Mouse (Mus musculus): ENCODE data around the gene Plekhh2.

Plekhh2 gene

DNA sequence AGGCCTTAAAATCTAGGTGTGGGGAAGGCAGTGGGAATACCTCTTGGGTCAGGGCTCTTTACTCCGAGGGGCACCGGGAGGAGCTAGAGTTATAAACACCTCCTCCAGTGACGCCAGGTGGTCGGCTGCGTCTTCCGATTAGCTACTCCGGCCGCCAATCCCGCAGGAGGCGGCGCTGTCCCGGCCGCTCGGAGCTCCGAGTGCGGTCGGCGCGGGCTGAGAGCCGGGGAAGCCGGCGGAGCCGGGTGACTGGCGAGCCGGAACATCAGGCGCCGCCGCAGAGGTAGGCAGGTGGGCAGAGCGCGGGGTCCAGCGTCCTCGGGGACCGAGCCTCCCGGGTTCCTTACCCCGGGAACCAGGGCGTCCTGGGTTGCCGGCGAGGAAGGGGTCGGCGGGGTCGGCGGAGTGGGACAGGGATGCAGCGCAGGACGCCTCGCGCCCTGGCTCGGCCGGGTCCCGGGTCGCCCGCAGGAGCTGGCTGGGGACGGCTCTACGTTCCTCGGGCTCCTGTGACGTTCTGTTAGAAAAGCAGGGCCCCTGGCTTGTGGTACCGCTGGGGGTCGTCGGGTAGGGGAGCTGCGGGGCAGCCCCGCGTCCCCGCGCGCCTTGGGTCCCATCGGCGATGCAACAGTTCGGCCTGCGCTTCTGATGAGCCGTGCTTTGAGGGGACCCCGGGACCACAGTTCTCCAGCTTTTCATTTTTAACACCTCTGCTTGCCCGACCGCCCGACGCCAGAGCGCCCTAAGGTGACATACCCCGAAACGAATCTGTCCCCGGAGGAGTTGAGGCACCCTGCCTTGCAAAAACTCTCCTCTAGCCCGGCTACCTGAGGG is at the start of gene Plekhh2:
Plekhh2 (plus strand) TSS at position 214 of the 834 bp plus-strand sequence.
- DNase-seq (ENCODE audit: low spot score) = no peak

DNA sequence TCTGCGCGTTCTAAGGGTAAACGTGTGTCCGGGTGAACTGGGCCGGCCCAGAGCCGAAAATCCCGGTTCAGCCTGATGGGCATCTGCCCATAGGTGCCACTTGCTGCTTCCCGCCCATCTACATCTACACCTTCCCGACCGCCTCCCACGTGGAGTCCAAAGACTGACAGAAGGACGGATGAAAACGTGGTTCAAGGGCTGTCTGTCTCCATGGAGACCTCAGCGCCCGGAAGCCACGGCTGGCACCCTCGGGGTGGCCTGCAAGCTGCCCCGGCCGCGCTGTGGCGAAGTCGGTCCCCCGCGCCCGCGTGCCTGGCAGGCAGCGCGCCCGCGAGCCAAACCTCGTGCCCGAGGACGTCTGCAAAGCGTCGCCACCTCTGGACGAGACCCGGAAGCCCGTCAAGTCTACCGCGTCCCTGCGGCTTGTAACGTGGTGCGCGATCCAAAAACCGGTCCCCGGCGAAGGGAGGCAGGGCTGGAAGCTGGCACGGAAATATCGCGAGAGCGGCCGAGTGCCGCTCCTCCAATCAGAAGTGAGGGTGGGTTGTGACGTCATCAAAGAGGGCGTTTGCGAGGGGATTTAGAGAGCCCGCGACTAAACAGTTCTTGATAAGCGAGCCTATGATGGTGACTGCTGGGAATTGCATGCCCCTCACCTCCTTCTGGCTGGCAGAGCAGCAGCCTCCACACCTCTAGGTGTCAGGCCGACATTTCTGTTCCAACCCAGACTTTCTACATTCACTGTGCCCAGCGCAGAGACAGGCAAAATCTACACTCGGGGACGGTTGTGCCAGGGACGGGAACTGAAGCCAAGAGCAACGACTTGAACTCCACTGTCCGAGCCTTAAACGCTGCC is 45.7 kb upstream of the Plekhh2 start, which contains the start of gene Thada:
Thada (minus strand) TSS at position 453 of the 856 bp plus-strand sequence.
- DNase-seq (ENCODE audit: low spot score) = peak; percentile 98

DNA sequence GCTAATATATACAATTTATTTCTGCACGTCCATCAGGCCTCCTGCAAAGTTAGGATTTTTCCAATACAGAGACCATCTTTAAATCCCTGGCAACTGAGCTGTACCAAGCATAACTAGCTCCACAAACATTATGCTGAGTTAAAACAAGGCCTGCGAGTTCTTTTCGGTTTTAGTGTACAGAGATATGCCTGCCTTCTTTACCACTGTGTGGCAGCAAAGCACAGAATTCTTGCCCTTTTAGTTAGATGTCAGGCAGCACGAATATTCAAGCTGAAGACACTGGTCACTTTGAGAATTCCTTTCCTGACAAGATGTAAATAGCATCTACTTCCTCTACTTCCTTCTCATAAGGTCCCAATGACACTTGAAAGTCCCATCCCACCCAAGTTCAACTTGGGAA is 37.4 kb upstream of the Plekhh2 start:
- no peak for DNase-seq (ENCODE audit: low spot score)

DNA sequence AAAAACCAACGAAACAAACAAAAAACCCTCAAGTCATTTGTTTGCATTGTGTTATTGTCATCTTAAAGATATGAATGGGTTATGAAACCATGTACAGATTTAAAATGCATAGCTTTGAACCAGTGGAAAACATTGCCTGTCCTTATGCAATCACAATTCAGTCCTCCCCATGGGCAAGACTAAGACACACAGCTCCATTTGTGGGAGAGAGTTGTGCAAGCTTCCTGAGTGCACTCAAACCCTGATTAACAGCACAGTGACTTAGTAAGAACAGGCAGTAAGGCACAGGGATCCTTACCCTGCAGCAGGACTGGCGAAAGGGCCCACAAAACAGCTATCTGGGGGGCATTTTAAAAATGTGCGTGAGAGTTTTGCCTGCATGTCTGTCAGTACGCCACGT is 34.5 kb upstream of the Plekhh2 start:
- DNase-seq (ENCODE audit: low spot score) = no peak

DNA sequence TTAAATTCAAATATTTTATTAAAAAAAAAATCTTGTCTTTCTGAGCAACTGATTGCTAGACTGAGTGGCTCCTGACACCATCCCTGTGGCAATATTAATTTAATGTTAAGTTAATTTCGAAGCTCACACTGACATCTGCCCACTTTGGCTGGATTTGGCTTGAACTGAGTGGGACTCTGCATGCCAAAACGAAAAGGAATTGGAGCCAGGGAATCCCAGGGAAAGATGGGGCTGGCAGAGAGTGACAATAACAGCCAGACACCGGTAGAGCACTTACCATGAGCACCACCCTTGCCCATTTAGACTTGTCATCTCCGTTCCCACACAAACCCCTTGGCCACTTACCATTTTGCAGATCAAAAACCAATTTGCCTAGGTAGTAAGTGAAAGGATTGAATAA is 33.4 kb upstream of the Plekhh2 start:
- DNase-seq (ENCODE audit: low spot score) = no peak

DNA sequence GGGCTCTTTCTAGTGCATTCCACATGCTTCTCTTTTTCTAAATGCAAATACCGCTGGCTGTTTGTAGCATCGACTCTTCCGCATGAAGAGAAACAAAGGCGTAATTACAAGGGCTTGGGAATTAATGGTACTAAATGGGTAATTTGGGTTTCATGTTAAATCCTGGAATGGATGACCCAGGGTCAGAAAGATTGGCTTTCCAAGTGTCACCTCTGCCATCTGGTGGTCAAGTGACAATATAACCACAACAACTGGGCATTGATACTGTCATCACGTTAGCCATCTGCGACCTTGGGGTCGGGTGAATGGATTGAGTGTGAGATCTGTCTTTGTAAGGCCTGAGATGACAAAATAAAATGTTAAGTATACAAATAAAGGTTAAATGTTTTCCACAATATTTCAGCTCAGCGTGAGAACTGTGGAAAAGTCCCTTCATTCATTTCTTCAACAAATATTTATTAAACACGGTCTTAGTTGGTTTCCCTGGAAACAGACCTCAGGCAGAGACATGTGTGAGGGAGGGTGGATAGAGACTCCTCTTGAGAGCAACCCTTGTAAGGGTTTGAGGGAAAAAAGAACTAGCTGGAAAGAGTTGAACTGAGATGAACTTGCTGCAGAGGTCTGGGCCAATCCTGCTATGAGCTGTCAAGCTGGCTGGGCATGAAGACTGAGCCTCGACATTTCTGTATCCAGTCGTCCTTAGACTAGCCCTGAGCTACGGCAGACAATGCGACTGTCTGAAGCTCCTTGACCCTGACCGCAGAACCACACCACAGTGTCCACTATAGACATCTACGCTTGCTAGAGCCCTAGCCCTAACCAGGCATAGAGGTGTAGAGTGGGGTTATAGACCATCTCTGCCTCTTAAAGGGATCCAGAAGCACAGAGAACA is 31.0 kb upstream of the Plekhh2 start:
- DNase-seq (ENCODE audit: low spot score) = no peak

DNA sequence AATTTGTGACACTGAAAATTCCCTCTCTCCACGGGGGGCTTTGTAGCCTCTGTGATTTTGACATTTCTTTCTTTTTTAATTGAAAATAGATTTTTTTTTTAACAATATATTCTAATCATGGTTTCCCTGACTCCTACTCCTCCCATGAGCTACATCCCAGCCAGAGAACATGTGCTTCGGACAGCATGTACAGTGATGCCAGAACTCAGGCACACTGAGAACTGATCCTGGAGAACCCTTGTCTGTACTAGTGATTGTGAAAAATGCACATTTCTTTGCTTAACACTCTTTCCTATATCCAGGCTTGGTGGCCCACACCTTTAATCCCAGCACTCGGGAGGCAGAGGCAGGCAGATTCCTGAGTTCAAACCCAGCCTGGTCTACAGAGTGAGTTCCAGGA is 28.9 kb upstream of the Plekhh2 start:
- no peak for DNase-seq (ENCODE audit: low spot score)

DNA sequence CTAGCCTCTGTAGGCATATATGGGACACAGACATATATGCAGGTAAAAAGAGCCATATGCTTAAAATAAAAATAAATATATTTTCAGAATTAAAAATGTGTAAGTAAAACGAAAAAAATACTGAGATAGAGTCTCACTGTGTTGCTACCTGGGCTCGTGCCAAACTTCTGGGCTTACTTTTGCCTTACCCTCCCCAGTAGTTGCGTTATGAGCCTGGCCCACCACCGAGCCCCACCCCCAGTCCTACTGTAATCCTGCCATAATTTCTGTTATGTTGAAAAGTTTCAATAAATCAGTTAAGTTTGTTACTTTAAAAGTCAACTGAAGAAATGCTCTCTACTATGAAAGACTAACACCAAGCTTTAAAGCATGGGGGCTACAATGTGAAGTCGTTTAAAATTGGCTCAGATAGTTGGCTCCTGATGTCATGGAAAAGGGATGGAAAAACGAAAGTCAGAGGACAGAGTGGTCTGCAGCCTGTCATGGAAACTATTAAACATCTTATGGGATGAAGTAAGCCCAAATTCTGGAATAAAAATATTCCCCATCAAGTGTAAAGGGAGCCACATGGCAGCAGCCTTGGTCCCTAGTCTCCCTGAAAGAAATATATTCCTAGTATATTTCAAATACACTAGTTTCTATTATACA is 27.9 kb upstream of the Plekhh2 start:
- DNase-seq (ENCODE audit: low spot score) = no peak

DNA sequence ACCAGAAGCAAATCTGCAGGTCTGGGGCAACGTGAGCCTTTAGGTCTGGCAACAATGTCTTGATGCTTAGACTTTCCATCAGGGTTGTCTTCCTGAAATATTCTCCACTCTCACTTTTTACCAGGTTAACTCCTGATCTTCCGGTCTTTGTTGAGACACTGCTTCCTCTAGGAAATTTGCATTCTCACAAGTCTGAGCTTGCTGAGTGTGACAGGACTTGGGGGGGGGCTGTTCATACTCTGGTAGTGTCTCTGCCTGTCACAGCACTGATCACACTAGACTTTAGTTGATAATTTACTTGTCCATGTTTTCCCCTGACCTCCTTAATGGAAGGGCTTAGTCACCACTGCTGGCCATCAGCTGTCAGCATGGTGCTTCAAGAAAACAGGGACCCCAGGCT is 24.3 kb upstream of the Plekhh2 start:
- no peak for DNase-seq (ENCODE audit: low spot score)

DNA sequence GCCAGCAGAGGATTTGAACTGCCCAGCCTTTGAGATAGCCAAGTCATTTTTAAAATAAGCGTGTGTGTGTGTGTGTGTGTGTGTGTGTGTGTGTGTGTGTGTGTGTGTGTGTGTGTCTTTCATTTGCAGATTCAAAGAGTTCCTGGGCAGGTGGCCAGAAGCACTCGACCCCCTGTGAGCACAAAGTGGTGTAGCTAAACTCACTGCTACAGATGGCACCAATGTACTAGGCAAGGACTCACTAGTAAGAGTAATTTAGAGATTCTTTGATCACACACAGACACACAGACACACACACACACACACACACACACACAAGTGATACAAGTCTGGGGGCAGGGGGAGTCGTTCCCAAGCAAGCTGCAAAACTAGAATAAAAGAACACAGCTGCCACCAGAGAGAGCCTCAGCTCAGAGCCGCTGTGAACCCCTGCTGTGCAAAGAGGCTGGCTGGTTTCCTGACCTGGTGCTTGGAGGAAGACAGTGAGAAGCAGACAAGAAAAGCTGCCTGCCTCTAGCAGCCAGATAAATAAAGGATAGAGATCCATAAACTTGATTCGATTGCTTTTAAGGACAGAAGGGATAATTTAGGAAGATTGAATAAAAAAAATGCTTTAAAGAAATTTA is 19.3 kb upstream of the Plekhh2 start:
- no peak for DNase-seq (ENCODE audit: low spot score)

DNA sequence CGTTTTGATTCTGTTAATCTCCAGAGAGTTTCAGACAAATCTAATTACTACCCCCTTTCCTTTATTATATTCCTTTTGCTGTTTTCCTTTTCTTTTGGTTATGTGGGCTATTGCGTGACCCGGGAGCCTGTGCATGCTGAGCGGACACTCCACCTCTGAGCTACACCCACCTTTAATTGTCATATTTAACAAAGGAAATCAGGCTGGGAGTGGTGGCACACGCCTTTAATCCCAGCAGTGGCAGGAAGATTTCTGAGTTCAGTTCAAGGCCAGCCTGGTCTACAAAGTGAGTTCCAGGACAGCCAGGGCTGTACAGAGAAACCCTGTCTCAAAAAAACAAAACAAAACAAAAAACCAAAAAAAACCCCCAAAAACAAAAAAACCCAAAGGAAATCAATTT is 14.7 kb upstream of the Plekhh2 start:
- DNase-seq (ENCODE audit: low spot score) = no peak

DNA sequence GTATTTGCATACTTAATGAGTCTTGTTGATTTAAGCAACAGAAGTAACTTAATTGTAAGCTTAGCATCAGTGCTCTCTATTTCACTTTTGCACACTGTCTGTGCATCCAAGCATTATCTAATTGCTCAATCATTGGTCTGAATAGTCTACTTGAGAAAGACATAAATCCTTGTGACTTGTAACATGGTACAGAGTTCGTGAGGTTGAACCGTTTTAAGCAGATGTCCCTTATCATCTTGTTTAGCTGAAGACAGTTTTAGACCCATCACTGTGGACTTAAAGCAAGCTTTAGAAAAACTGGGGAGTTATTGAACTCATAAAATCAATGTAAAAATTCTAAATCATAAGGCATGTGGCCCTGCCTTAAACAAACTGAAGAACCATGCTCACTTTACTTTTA is 14.1 kb upstream of the Plekhh2 start:
- no peak for DNase-seq (ENCODE audit: low spot score)

DNA sequence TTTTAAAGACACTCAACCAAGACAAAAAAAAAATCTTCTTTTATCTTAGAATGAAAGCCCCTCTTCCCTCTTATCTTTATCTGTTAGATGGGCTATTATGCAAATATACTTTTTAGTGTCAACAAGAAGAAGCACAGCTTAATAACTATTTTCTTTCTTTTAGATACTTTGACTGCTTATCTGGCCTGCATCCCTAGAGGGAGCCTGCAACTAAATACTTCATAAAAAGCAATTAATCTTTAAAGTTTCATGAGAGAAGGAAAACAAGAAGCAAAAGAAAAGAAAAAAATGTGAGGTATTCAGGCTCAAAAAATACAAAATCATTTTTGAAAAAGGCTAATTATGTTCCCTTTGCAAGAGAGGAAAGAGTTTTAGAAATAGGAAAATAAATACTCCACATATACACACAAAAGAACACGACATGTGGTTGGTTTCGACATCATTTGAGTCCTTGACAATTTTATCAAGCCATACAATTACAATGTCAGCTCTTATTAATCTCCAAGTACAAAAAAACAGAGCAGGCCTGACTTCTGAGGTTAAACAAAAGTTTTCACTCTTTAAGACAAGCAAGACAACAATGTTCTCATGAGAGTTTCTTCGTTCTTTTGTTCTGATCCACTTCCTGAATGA is 13.6 kb upstream of the Plekhh2 start:
- no peak for DNase-seq (ENCODE audit: low spot score)

DNA sequence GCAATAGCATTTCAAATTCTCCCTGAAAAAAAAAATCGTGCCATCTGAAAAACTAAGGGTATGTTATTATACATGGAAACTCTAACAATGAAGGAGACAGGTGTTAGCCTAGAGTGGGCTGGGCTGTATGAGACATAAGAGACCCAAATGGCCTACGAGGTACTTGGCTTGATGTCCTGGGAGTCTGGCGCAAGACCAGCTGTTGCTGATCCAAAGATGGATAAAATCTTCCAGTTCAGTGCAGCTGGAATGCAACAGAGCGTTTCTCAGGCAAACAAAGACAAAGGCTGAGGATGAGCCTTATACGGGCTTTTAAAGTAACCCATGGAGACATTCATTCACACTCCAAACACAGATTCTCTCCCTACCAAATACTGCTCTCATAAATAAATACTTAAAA is 13.1 kb upstream of the Plekhh2 start:
- DNase-seq (ENCODE audit: low spot score) = no peak

DNA sequence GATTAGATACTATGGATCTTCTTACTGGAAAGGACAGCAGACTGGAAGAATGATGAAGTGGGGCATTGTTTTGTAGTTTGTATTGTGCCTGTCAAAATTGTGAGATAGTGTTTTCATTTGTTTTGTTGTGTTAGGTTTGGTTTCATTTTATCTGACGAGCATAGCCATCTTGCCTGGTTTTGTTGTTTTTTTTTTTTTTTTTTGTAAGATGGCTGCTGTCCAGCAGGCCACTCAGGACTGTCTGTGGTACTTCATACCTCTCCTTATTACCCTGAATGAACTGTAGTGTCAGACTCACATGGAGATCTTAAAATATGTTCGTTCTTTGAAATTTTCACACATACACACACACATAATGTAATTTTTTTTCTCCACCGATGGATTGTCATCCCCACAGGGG is 9.4 kb upstream of the Plekhh2 start:
- no peak for DNase-seq (ENCODE audit: low spot score)

DNA sequence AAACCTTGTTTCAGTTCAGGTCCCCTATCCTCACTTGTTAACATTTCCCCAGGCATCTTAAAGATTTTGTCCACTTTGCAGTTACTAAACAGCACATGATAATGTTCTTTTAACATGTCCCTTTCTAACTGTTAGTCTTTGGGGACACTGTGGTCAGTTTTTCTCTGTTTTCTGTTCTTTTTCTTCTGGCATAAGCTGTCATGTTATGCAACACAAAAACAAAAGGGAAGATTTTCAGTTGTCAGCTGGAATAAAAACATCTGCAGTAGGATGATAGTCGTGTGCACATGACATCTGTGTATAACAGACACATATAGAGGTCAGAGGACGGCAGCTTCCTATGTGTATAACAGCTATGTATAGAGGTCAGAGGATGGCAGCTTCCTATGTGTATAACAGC is 5.8 kb upstream of the Plekhh2 start:
- no peak for DNase-seq (ENCODE audit: low spot score)

DNA sequence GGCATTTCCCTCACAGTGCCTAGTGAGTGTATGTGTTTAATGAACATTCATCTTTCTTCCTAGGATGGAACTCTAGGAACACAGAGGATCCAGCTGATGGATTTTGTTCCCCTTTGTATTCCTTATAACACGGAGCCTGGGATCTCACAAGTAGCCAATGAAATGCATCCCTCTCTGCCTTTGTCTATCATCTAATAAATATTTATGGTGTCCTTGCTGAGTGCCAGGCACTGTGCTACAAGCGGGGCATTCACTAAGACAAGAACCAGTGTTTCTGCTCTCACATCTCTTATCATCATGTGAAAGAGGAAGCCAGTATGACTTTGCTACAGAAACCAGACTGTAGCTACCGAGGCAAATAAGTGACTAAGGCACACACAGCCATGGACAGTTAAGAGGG is 3.0 kb upstream of the Plekhh2 start:
- DNase-seq (ENCODE audit: low spot score) = no peak

DNA sequence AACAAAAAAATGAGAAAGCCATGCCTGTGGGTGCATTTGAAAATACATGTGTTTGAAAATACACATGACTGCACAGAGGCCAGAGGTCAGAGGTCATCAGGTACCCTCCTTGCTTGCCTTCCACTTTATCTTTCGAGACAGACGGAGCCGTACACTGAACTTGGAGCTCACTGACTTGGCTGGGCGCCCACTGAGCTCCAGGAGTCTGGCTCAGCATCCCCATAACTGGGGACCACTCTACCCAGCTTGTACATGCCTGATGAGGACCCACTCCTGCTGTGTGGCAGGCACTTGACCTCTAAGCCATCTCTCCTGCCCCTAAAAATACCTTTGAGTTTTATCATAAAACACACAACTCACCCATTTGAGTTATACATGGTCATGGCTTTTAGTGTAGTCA is 2.5 kb upstream of the Plekhh2 start:
- DNase-seq (ENCODE audit: low spot score) = no peak

DNA sequence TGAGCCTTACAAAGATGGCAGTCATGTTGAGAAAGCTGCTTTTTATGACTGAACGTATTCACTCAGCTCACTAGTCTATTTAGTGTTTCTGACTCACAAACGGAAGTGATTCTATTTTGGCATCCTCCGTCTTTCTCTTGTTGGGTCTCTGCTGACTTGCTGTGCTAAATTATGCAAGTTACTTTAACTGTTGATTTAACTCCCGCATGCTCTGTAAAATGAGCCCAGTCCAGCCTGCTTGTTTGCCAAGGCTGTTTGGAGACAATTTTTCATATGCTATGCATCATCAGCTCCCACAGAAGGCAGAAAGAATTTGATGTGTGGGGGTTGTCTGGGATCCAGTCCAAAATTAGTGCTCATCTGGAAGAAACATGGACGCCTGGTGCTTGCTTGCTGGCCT is 1.3 kb upstream of the Plekhh2 start:
- no peak for DNase-seq (ENCODE audit: low spot score)

DNA sequence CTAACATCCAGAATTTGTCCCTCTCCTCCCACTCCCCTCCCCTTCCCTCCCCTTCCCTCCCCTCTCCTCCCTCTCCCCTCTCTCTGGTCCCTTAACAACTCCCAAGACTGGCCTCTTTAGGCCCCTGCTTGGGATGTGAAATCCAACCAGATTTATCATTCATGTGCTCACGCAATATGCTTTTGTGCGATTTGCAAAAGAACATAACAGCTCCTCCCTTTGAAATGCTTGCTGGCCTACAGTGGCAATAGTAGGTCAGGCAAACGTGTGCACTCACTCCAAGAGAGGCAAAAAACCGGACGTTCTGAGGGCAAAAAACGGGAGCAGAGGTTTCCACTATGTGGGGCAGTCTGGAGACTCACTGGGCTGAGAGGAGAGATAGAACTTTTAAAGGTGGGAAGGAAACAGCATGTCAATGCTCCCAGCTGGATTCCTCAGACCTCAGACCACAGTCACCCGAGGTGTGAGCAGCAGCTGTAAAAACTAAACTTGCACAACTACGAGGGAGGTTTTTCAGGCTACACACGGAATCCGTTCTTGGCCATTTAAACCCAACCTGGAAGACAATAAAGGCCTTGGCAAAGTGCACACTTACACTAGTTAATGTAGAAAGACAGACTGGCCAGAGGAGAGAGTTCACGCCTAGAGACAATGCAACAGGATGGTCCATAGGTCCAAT is 595 bp upstream of the Plekhh2 start:
- DNase-seq (ENCODE audit: low spot score) = no peak
